9 mouse cellular contexts compared by ENCODE assay signal in the genomic region with DNA sequence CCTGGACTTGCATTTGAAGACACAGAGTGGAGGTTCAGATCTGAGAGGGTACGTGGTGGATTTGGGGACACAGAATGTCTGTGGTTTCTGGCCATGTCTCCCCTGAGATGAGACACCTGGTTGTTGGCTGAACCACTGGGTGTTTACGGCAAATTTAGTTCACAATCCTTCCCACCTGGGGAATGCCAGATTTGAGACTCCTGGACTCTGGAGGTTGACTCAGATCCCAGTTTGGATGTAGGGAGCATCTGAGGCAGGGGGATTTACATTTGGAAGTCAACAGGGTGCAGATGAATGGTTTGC. TPM values are rescaled to one million over a fixed set of nuclear protein-coding genes. Genes with fewer than 3 reads are reported as not detected.
DNase-seq lines count a peak whose midpoint lies in the region; ATAC-seq and TF ChIP-seq lines count a peak whose summit lies in the region.
"Had no signal": no experiment of that assay in that cellular context is flagged by ENCODE, and none has a peak within 500 bp of the region (broad histone marks: within the 10 kb centered on the region; RNA-seq: fewer than 3 reads in every experiment).

No protein-coding gene starts in this region.

- peak overlapping the region; percentile 97 for H3K9ac ChIP-seq in heart, embryonic 13.5 days
- peak overlapping the region; percentile 93 for H3K9ac ChIP-seq in ES-Bruce4 (ENCODE audit: low read depth, poor library complexity, severe bottlenecking)
- H3K9ac ChIP-seq in forebrain, embryonic 16.5 days (replicated peaks; ENCODE audit: low read depth, low read length) = peak overlapping the region; percentile 88
- peak overlapping the region; percentile 97 for H3K9ac ChIP-seq in liver, postnatal 0 days (replicated peaks)

- peaks cover 44% of the 10 kb centered on the region for H3K4me1 ChIP-seq in heart, embryonic 13.5 days
- no peaks in the 10 kb centered on the region for H3K4me1 ChIP-seq in ES-Bruce4 (ENCODE audit: control insufficient read depth, insufficient read depth, low read length)
- H3K4me1 ChIP-seq in forebrain, embryonic 16.5 days (replicated peaks; ENCODE audit: control insufficient read depth, insufficient read depth, low read length) = peaks cover 24% of the 10 kb centered on the region
- peaks cover 39% of the 10 kb centered on the region for H3K4me1 ChIP-seq in liver, postnatal 0 days (ENCODE audit: insufficient read depth)

- intact Hi-C loops in heart, postnatal 25 days (cut with DNase I) = no loop called here

- peak overlapping the region; percentile 84 for H3K4me2 ChIP-seq in heart, embryonic 13.5 days
- peak overlapping the region; percentile 89 for H3K4me2 ChIP-seq in forebrain, embryonic 16.5 days (ENCODE audit: low read length)
- peak overlapping the region; percentile 68 for H3K4me2 ChIP-seq in liver, postnatal 0 days (ENCODE audit: low read depth, low read length)

- H3K36me3 ChIP-seq in heart, embryonic 13.5 days = peaks cover 41% of the 10 kb centered on the region
- no peaks in the 10 kb centered on the region for H3K36me3 ChIP-seq in ES-Bruce4 (ENCODE audit: control insufficient read depth, insufficient read depth, low read length, poor library complexity, severe bottlenecking)
- H3K36me3 ChIP-seq in forebrain, embryonic 16.5 days (ENCODE audit: control insufficient read depth, insufficient read depth) = 0 out of 2 replicates have a peak, but pooled peaks cover 2% of the 10 kb centered on the region
- peaks cover 33% of the 10 kb centered on the region for H3K36me3 ChIP-seq in liver, postnatal 0 days (replicated peaks; ENCODE audit: insufficient read depth, low read length)

- peak overlapping the region; percentile 77 for H3K27ac ChIP-seq in heart, embryonic 13.5 days (replicated peaks)
- 0 out of 2 replicates have a peak overlapping the region, but pooled peaks have one; percentile 29 for H3K27ac ChIP-seq in ES-Bruce4 (ENCODE audit: insufficient read depth, low read length)
- H3K27ac ChIP-seq in forebrain, embryonic 16.5 days (ENCODE audit: low read length) = no peak overlapping the region
- H3K27ac ChIP-seq in liver, postnatal 0 days (ENCODE audit: low read depth) = peak overlapping the region; percentile 87

- peak overlapping the region; percentile 83 for H3K4me3 ChIP-seq in heart, embryonic 13.5 days
- H3K4me3 ChIP-seq in ES-Bruce4 (ENCODE audit: low read depth, low read length) = peak overlapping the region; percentile 97
- peak overlapping the region; percentile 78 for H3K4me3 ChIP-seq in forebrain, embryonic 16.5 days (replicated peaks; ENCODE audit: low read length)
- peak overlapping the region; percentile 87 for H3K4me3 ChIP-seq in liver, postnatal 0 days (ENCODE audit: low read depth, low read length)

- no peaks in the 10 kb centered on the region for H3K9me3 ChIP-seq in heart, embryonic 13.5 days
- H3K9me3 ChIP-seq in ES-Bruce4 (replicated peaks; ENCODE audit: control insufficient read depth, insufficient read depth, low read length, poor library complexity, severe bottlenecking) = no peaks in the 10 kb centered on the region
- no peaks in the 10 kb centered on the region for H3K9me3 ChIP-seq in forebrain, embryonic 16.5 days (ENCODE audit: control insufficient read depth, low read length)
- no peaks in the 10 kb centered on the region for H3K9me3 ChIP-seq in liver, postnatal 0 days (ENCODE audit: low read length)

- WGBS in heart, embryonic 13.5 days = 50% methylated on average over 2 of the region's 2 CpGs
- 49% methylated on average over 2 of the region's 2 CpGs for WGBS in forebrain, embryonic 16.5 days
- WGBS in liver, postnatal 0 days (ENCODE audit: insufficient replicate concordance) = 43% methylated on average over 2 of the region's 2 CpGs

- H3K27me3 ChIP-seq in heart, embryonic 13.5 days (replicated peaks) = no peaks in the 10 kb centered on the region
- H3K27me3 ChIP-seq in ES-Bruce4 (ENCODE audit: control insufficient read depth, insufficient read depth, low read length, poor library complexity, severe bottlenecking) = no peaks in the 10 kb centered on the region
- no peaks in the 10 kb centered on the region for H3K27me3 ChIP-seq in forebrain, embryonic 16.5 days (replicated peaks; ENCODE audit: control insufficient read depth, insufficient read depth, low read length)
- no peaks in the 10 kb centered on the region for H3K27me3 ChIP-seq in liver, postnatal 0 days (ENCODE audit: insufficient read depth, low read length)

- TF ChIP-seq EP300 in ES-Bruce4 (IDR thresholded peaks at IDR 0.05; ENCODE audit: insufficient read depth, low read depth, low read length) = no peak
- TF ChIP-seq EP300 in liver, postnatal 0 days (IDR thresholded peaks at IDR 0.05; ENCODE audit: low read depth) = no peak

- no peak for ATAC-seq in heart, embryonic 13.5 days (ENCODE audit: extremely low read depth, insufficient number of reproducible peaks, low FRiP score, low TSS enrichment)
- no peak for ATAC-seq in forebrain, embryonic 16.5 days
- ATAC-seq in liver, postnatal 0 days = no peak
- no peak for ATAC-seq in megakaryocyte-erythroid progenitor cell, adult 5-6 weeks (replicated peaks; ENCODE audit: low FRiP score, low TSS enrichment, poor library complexity, severe bottlenecking)

- no peak for DNase-seq in heart, postnatal 25 days (ENCODE audit: low spot score)
- DNase-seq in liver, postnatal 0 days = no peak
- no peak for DNase-seq in thymus, postnatal 10 days (ENCODE audit: low spot score in 2 of 2)
- DNase-seq in layer of hippocampus, postnatal 25 days (ENCODE audit: extremely low spot score in 1 of 2, low spot score in 1 of 2) = no peak

- TF ChIP-seq CTCF in ES-Bruce4 (IDR thresholded peaks at IDR 0.05; ENCODE audit: low read depth, low read length) = no peak
- no peak for TF ChIP-seq CTCF in liver, postnatal 0 days (IDR thresholded peaks at IDR 0.05; ENCODE audit: low read depth)

- no peak for TF ChIP-seq POLR2A in ES-Bruce4 (IDR thresholded peaks at IDR 0.05; ENCODE audit: insufficient read depth, low read length)

RNA-seq across cellular contexts. Expression of a gene that starts 1.0 kb away (rescaled TPM):
- 72.2 and 78.1 TPM in 2 replicates for polyA plus RNA-seq in heart, embryonic 13.5 days (2015; fragmentation: Nextera tagmentation; extraction: Ambion mirVana)
- total RNA-seq in heart, postnatal 25 days (2021) = 10 to 100 TPM; 27.7 to 32.3 TPM
- polyA plus RNA-seq in ES-Bruce4 (2011; ENCODE audit: insufficient read depth, insufficient read length, low read depth, missing spikeins) = 47.8 and 51.4 TPM in 2 replicates
- 121 and 133 TPM in 2 replicates for polyA plus RNA-seq in forebrain, embryonic 16.5 days (2015; fragmentation: Nextera tagmentation; extraction: Ambion mirVana)
- polyA plus RNA-seq in liver, postnatal 0 days (2015; fragmentation: Nextera tagmentation; extraction: Ambion mirVana) = 69.7 and 74.6 TPM in 2 replicates
- total RNA-seq in megakaryocyte-erythroid progenitor cell, adult 5-6 weeks (2014; fragmentation: Nextera tagmentation) = 28.5 and 50.0 TPM in 2 replicates
- 12.2 and 14.9 TPM in 2 replicates for total RNA-seq in megakaryocyte-erythroid progenitor cell, adult 5-6 weeks (2017)
- total RNA-seq in layer of hippocampus, postnatal 25 days (2021) = 10 to 100 TPM; 65.9 to 66.6 TPM

RNA-seq across cellular contexts. Expression of a gene that starts 6.9 kb away (rescaled TPM):
- 69.7 and 73.6 TPM in 2 replicates for polyA plus RNA-seq in heart, embryonic 13.5 days (2015; fragmentation: Nextera tagmentation; extraction: Ambion mirVana)
- total RNA-seq in heart, postnatal 25 days (2021) = 10 to 100 TPM; 52.0 to 56.2 TPM
- 52.9 and 70.3 TPM in 2 replicates for polyA plus RNA-seq in ES-Bruce4 (2011; ENCODE audit: insufficient read depth, insufficient read length, low read depth, missing spikeins)
- 86.0 and 91.0 TPM in 2 replicates for polyA plus RNA-seq in forebrain, embryonic 16.5 days (2015; fragmentation: Nextera tagmentation; extraction: Ambion mirVana)
- polyA plus RNA-seq in liver, postnatal 0 days (2015; fragmentation: Nextera tagmentation; extraction: Ambion mirVana) = 39.3 and 42.1 TPM in 2 replicates
- 12.3 and 31.4 TPM in 2 replicates for total RNA-seq in megakaryocyte-erythroid progenitor cell, adult 5-6 weeks (2014; fragmentation: Nextera tagmentation)
- total RNA-seq in megakaryocyte-erythroid progenitor cell, adult 5-6 weeks (2017) = 31.2 and 37.8 TPM in 2 replicates
- 10 to 100 TPM; 79.1 to 87.1 TPM for total RNA-seq in layer of hippocampus, postnatal 25 days (2021)

RNA-seq across cellular contexts. Expression of a gene that starts 7.0 kb away (rescaled TPM):
- 2.1 and 2.3 TPM in 2 replicates for polyA plus RNA-seq in heart, embryonic 13.5 days (2015; fragmentation: Nextera tagmentation; extraction: Ambion mirVana)
- under 1 TPM; 0.61 to 0.78 TPM for total RNA-seq in heart, postnatal 25 days (2021)
- polyA plus RNA-seq in ES-Bruce4 (2011; ENCODE audit: insufficient read depth, insufficient read length, low read depth, missing spikeins) = 1.5 TPM in 1 of 2 replicates, not detected in the other
- polyA plus RNA-seq in forebrain, embryonic 16.5 days (2015; fragmentation: Nextera tagmentation; extraction: Ambion mirVana) = 6.2 and 8.8 TPM in 2 replicates
- 0.40 and 0.70 TPM in 2 replicates for polyA plus RNA-seq in liver, postnatal 0 days (2015; fragmentation: Nextera tagmentation; extraction: Ambion mirVana)
- 1.2 and 6.3 TPM in 2 replicates for total RNA-seq in megakaryocyte-erythroid progenitor cell, adult 5-6 weeks (2014; fragmentation: Nextera tagmentation)
- 0.11 and 2.6 TPM in 2 replicates for total RNA-seq in megakaryocyte-erythroid progenitor cell, adult 5-6 weeks (2017)
- total RNA-seq in layer of hippocampus, postnatal 25 days (2021) = 1 to 10 TPM; 2.6 to 3.7 TPM

RNA-seq across cellular contexts. Expression of a gene that starts 11.5 kb away (rescaled TPM):
- polyA plus RNA-seq in heart, embryonic 13.5 days (2015; fragmentation: Nextera tagmentation; extraction: Ambion mirVana) = 0.82 and 1.1 TPM in 2 replicates
- total RNA-seq in heart, postnatal 25 days (2021) = under 1 TPM in 1 of 2 experiments, not detected in 1; 0.70 TPM
- 1.1 TPM in 1 of 2 replicates, not detected in the other for polyA plus RNA-seq in ES-Bruce4 (2011; ENCODE audit: insufficient read depth, insufficient read length, low read depth, missing spikeins)
- 1.0 and 2.2 TPM in 2 replicates for polyA plus RNA-seq in forebrain, embryonic 16.5 days (2015; fragmentation: Nextera tagmentation; extraction: Ambion mirVana)
- not detected in 2 replicates for polyA plus RNA-seq in liver, postnatal 0 days (2015; fragmentation: Nextera tagmentation; extraction: Ambion mirVana)
- 4.0 TPM in 1 of 2 replicates, not detected in the other for total RNA-seq in megakaryocyte-erythroid progenitor cell, adult 5-6 weeks (2014; fragmentation: Nextera tagmentation)
- total RNA-seq in megakaryocyte-erythroid progenitor cell, adult 5-6 weeks (2017) = not detected in 2 replicates
- 1 to 10 TPM; 3.2 to 4.7 TPM for total RNA-seq in layer of hippocampus, postnatal 25 days (2021)
- total RNA-seq: neutrophil, adult 5-6 weeks had no signal

RNA-seq across cellular contexts. Expression of a gene that starts 11.7 kb away (rescaled TPM):
- polyA plus RNA-seq in heart, embryonic 13.5 days (2015; fragmentation: Nextera tagmentation; extraction: Ambion mirVana) = 0.98 and 1.1 TPM in 2 replicates
- 1 to 10 TPM in 1 of 2 experiments, under 1 TPM in 1; 0.78 to 1.2 TPM for total RNA-seq in heart, postnatal 25 days (2021)
- polyA plus RNA-seq in ES-Bruce4 (2011; ENCODE audit: insufficient read depth, insufficient read length, low read depth, missing spikeins) = not detected in 2 replicates
- 0.72 and 0.86 TPM in 2 replicates for polyA plus RNA-seq in forebrain, embryonic 16.5 days (2015; fragmentation: Nextera tagmentation; extraction: Ambion mirVana)
- 0.71 and 0.94 TPM in 2 replicates for polyA plus RNA-seq in liver, postnatal 0 days (2015; fragmentation: Nextera tagmentation; extraction: Ambion mirVana)
- 0.70 TPM in 1 of 2 replicates, not detected in the other for total RNA-seq in megakaryocyte-erythroid progenitor cell, adult 5-6 weeks (2014; fragmentation: Nextera tagmentation)
- total RNA-seq in megakaryocyte-erythroid progenitor cell, adult 5-6 weeks (2017) = 1.9 TPM in 1 of 2 replicates, not detected in the other
- total RNA-seq in layer of hippocampus, postnatal 25 days (2021) = 1 to 10 TPM; 1.1 to 1.2 TPM
